Mouse (Mus musculus): Measurements from ENCODE around the gene Trpm6. TPM values are rescaled to one million over a fixed set of nuclear protein-coding genes. Genes with fewer than 3 reads are reported as not detected.

Trpm6 gene
- total RNA-seq, 2 experiments from 2014 or later, result 0.33 to 0.59 TPM

GRCm38 (mm10) chr19:18735901-18736300 lies 13.9 kb upstream of the Trpm6 start:
- H3K27ac ChIP-seq, result no peak overlapping the region
- intact Hi-C loops (cut with DNase I), result no loop called here
- TF ChIP-seq CTCF (IDR thresholded peaks at IDR 0.05), result no peak
- DNase-seq (ENCODE audit: extremely low spot score in 1 of 2, low spot score in 2 of 2), result no peak
- H3K4me3 ChIP-seq, result no peak overlapping the region

DNA sequence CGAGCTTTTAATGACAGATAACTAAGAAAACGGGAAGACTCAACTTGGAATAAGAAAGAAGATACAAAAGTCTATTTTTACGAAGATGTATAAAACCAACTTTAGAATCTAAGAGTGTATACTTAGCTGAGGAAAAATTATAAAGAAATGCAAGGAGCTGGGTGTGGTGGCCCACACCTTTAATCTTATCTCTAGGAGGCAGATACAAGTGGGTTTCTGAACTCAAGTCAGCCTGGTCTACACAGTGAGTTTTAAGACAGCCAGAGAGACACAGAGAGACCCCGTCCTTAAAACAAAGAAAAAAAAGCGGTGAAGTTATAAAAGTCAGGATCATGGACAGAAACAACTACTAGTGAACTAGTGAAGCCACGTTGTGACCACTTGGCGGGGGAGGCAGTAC lies 10.6 kb upstream of the Trpm6 start:
- no peak overlapping the region for H3K4me3 ChIP-seq
- intact Hi-C loops (cut with DNase I), result no loop called here
- no peak for DNase-seq (ENCODE audit: extremely low spot score in 1 of 2, low spot score in 2 of 2)
- no peak for TF ChIP-seq CTCF (IDR thresholded peaks at IDR 0.05)
- H3K27ac ChIP-seq, result no peak overlapping the region

DNA sequence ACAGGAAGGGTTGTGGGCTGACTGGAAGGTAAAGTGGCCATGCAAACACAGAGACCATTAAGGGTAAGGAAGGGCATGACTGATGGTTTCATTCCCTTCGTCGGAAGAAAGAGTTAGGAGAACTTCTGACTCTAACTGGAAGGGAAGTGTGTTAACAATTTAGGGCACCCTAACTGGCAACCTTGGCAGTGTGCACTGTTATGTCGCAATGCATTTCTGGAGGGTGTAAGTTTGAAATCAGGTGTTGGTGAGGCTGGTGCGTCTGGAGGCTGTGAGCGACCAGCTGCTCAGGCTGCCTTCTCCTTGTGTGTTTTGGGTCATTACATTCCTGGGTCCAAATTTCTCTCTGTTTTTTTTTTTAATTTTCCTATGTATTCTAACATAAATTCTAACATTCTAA lies 5.8 kb upstream of the Trpm6 start:
- intact Hi-C loops (cut with DNase I), result no loop called here
- Histone ChIP-seq H3K27ac (no peak overlapping the region), H3K4me3 (no peak overlapping the region)
- no peak for TF ChIP-seq CTCF (IDR thresholded peaks at IDR 0.05)
- DNase-seq (ENCODE audit: extremely low spot score in 1 of 2, low spot score in 2 of 2), result no peak

DNA sequence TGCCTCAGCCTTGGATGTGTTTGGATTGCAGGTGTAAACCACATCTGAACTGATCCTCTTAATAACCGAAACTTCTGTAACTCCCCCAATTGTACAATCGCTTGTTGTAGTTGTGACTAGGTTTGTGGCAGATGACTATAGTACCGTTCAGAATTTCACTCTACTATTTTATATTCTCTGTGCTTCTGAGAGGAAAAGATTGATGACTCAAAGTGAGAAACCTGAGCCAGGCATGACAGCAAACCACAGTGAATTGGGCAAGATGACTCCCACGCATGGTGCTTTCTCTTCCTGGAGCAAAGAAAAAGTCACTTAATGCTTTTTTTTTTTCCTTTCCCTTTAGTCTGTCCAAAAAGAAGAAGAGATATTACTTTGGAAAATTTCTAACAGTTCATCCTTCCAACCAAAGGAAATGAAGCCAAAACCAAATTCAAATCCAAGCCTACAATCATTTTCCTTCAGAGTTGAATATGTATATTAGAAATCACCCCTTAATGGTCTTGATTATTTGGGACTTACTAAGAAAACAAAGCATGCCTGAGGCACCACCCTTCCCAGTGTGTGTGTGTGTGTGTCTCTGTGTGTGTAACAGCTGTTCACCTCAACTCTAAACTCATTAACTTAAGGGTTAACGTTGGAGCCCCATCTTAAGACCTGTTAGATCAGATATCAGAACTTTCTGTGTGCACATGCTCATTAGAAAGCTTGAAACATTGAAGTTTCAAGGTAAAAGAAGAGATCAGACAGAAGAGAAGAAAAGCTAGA lies 3.0 kb upstream of the Trpm6 start:
- no peak overlapping the region for H3K27ac ChIP-seq

DNA sequence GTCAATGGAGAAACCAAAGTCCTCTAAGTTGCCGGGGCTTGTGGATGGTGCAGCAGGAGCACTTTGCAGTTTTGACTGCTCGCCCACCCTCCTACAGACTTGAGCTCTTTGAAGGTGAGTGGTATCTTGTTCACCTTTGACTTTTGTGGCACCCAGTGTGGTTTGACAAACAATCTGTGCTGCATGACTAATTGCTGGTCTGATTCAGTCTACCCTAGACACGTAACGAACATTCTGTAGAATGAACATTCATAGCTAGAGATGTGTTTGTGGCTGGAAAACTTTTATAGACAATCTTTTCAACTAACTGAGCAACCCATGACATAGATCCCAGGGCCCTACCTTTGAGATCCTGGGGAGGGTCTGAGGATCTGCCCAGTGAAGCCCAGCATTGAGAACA lies 2.4 kb upstream of the Trpm6 start:
- DNase-seq (ENCODE audit: extremely low spot score in 1 of 2, low spot score in 2 of 2), result no peak
- no peak overlapping the region for H3K27ac ChIP-seq
- intact Hi-C loops (cut with DNase I), result no loop called here
- TF ChIP-seq CTCF (IDR thresholded peaks at IDR 0.05), result no peak
- no peak overlapping the region for H3K4me3 ChIP-seq

More for the DNA sequence above, 3.0 kb upstream of the Trpm6 start:
- no peak for TF ChIP-seq CTCF (IDR thresholded peaks at IDR 0.05)
- H3K4me3 ChIP-seq, result no peak overlapping the region
- no peak for DNase-seq (ENCODE audit: extremely low spot score in 1 of 2, low spot score in 2 of 2)
- intact Hi-C loops (cut with DNase I), result no loop called here

DNA sequence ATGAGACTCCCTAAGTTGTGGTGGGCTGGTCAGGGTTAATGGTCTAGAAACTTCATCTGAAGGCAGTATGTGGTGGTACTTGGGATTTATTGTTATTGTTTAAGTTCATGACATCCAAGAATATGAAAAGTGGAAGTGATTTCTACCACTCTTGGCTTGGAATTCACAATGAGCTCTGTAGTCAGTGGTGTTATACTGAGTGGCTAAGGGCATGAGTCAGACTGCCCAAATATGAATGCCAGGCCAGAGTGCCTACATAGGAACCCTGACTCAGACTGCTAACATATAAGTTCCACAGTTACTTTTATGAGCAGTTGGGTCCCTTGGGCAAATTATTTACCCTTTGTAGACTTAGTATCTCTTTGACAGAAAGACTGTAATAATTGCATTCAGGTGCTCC lies 7.4 kb downstream of the Trpm6 start:
- DNase-seq (ENCODE audit: extremely low spot score in 1 of 2, low spot score in 2 of 2), result no peak
- intact Hi-C loops (cut with DNase I), result no loop called here
- no peak overlapping the region for H3K27ac ChIP-seq
- no peak for TF ChIP-seq CTCF (IDR thresholded peaks at IDR 0.05)
- no peak overlapping the region for H3K4me3 ChIP-seq

DNA sequence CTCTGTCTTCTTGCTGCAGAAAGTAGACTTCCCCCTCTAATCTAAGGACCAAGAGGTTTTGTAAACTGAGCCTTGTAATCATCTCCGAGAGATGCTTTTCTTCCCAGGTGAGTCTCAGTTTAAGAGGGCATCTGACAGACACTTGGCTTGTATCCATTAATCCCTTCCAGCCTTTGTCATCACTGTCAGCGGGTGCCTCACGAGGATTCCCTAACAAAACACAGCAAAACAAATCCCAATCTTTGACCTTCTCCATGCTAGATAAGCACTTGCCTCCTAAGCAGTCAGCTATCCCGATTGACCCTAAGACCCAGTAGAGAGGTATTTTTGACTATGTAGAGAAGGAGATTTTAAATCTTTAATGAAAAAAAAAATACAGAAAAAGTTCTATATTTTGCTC lies 7.9 kb downstream of the Trpm6 start:
- TF ChIP-seq CTCF (IDR thresholded peaks at IDR 0.05), result no peak
- H3K4me3 ChIP-seq, result no peak overlapping the region
- H3K27ac ChIP-seq, result no peak overlapping the region
- DNase-seq (ENCODE audit: extremely low spot score in 1 of 2, low spot score in 2 of 2), result no peak
- intact Hi-C loops (cut with DNase I), result no loop called here

GRCm38 (mm10) chr19:18758269-18758668 lies 8.5 kb downstream of the Trpm6 start:
- DNase-seq (ENCODE audit: extremely low spot score in 1 of 2, low spot score in 2 of 2), result no peak
- Histone ChIP-seq H3K4me3 (no peak overlapping the region), H3K27ac (no peak overlapping the region)
- intact Hi-C loops (cut with DNase I), result no loop called here
- no peak for TF ChIP-seq CTCF (IDR thresholded peaks at IDR 0.05)

GRCm38 (mm10) chr19:18758916-18759315 lies 9.1 kb downstream of the Trpm6 start:
- H3K27ac ChIP-seq, result no peak overlapping the region
- no peak overlapping the region for H3K4me3 ChIP-seq
- no peak for DNase-seq (ENCODE audit: extremely low spot score in 1 of 2, low spot score in 2 of 2)
- intact Hi-C loops (cut with DNase I), result no loop called here
- TF ChIP-seq CTCF (IDR thresholded peaks at IDR 0.05), result no peak

DNA sequence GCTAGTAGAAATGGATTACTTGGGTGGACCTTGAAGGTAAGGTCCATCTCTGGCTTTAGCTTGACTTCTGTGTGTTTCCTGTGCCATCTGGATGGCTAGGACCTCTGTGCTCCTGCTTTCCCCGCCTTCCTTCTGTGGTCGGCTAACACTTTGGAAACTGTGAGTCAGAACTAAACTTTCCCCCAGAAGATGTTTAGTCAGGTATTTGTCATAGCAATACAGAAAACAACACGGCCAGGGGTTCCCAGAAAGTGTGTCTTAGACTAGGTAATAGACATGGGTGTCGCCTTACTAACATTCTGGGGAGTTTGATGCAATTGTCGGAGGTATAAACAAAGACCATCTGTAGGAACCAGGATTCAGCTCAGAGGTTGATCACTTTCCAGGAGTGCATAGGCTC lies 16.6 kb downstream of the Trpm6 start:
- TF ChIP-seq CTCF (IDR thresholded peaks at IDR 0.05), result no peak

GRCm38 (mm10) chr19:18771048-18771447 lies 21.3 kb downstream of the Trpm6 start:
- no peak for TF ChIP-seq CTCF (IDR thresholded peaks at IDR 0.05)
- intact Hi-C loops (cut with DNase I), result no loop called here
- no peak for DNase-seq (ENCODE audit: extremely low spot score in 1 of 2, low spot score in 2 of 2)
- H3K4me3 ChIP-seq, result no peak overlapping the region
- no peak overlapping the region for H3K27ac ChIP-seq

More for the DNA sequence above, 16.6 kb downstream of the Trpm6 start:
- no peak for DNase-seq (ENCODE audit: extremely low spot score in 1 of 2, low spot score in 2 of 2)
- Histone ChIP-seq H3K27ac (no peak overlapping the region), H3K4me3 (no peak overlapping the region)
- intact Hi-C loops (cut with DNase I), result no loop called here

- no peak overlapping the region for H3K27ac ChIP-seq
- intact Hi-C loops (cut with DNase I), result no loop called here
- no peak overlapping the region for H3K4me3 ChIP-seq
- DNase-seq (ENCODE audit: extremely low spot score in 1 of 2, low spot score in 2 of 2), result no peak
- TF ChIP-seq CTCF (IDR thresholded peaks at IDR 0.05), result no peak
Measured at GRCm38 (mm10) chr19:18771561-18771960, 21.8 kb downstream of the Trpm6 start.

DNA sequence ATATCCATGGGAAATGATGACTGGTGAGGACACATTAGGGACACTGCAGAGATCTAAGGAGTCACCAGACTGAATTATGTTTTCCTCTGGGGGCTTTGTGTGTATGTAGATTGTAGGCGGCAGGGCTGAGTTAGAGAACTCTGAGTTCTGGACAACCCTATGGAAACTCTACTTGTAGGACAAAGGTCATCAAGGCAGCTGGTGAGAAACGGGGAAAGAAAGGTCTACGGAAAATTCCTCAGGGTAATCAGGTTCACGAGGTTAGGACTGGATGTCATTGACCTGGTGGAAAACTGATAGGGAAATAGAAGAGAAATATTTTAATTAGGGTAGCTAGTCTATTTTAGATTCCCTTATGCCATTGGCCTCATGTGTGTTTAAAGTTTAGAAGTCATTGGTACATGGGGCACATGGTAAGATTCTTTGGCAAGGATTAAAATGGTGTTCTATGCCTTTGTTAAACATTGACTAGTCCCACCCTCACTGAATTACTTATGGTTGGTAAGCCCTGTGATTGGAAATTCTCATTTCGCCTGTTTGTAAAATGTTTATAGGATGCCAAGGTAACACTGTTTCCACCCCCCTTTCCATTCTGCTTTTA lies 23.2 kb downstream of the Trpm6 start:
- intact Hi-C loops (cut with DNase I), result no loop called here
- H3K27ac ChIP-seq, result no peak overlapping the region
- no peak for TF ChIP-seq CTCF (IDR thresholded peaks at IDR 0.05)
- DNase-seq (ENCODE audit: extremely low spot score in 1 of 2, low spot score in 2 of 2), result no peak
- H3K4me3 ChIP-seq, result no peak overlapping the region

Data from left cerebral cortex, adult 2 months (tissue).